Mouse (Mus musculus): ENCODE data around the gene Pitpnc1. TPM values are rescaled to one million over a fixed set of nuclear protein-coding genes. Genes with fewer than 3 reads are reported as not detected.

Pitpnc1 gene
- polyA plus RNA-seq, 1 experiment from 2014 or later = 10.9 TPM

Other genes starting within 250 kb of the Pitpnc1 start
- 178 and 179 TPM in 2 replicates for gene Psmd12, start 8.8 kb upstream of the Pitpnc1 start, polyA plus RNA-seq (2014; fragmentation: Nextera tagmentation; extraction: Ambion mirVana)
- gene Helz, start 77.2 kb upstream of the Pitpnc1 start, polyA plus RNA-seq (2014; fragmentation: Nextera tagmentation; extraction: Ambion mirVana) = 18.1 and 20.1 TPM in 2 replicates
- not detected in 2 replicates for gene Cacng1, start 245.8 kb upstream of the Pitpnc1 start, polyA plus RNA-seq (2014; fragmentation: Nextera tagmentation; extraction: Ambion mirVana)

Data from heart, embryonic 11.5 days (tissue).